Mouse (Mus musculus): ENCODE measurements around the gene Anapc10. TPM values are rescaled to one million over a fixed set of nuclear protein-coding genes. Genes with fewer than 3 reads are reported as not detected.
"Not testable (repeated sequence)": the region's sequence is repeated elsewhere in the genome, so short reads cannot be mapped to it uniquely, and the experiment has no call there.

Anapc10 gene
- polyA plus RNA-seq (2015; fragmentation: Nextera tagmentation; extraction: Ambion mirVana): 40.1 and 40.7 TPM in 2 replicates

- peak; percentile 100 for DNase-seq (ENCODE audit: low spot score)
Observed at GRCm38 (mm10) chr8:79711064-79711961, at the start of gene Anapc10, which contains the start of gene Abce1. TSS of gene Anapc10 (plus strand) at chr8:79711820. TSS of gene Abce1 (minus strand) at chr8:79711740.

- no peak for DNase-seq (ENCODE audit: low spot score)
Observed at GRCm38 (mm10) chr8:79676461-79676860, 35.2 kb upstream of the Anapc10 start.

- no peak for DNase-seq (ENCODE audit: low spot score)
Observed at GRCm38 (mm10) chr8:79679005-79679404, 32.6 kb upstream of the Anapc10 start.

- not testable (repeated sequence) for DNase-seq (ENCODE audit: low spot score)
Observed at GRCm38 (mm10) chr8:79680083-79680482, 31.5 kb upstream of the Anapc10 start.

GRCm38 (mm10) chr8:79680555-79680954 lies 31.1 kb upstream of the Anapc10 start:
- DNase-seq (ENCODE audit: low spot score): peak; percentile 9

GRCm38 (mm10) chr8:79680965-79681364 lies 30.7 kb upstream of the Anapc10 start:
- no peak for DNase-seq (ENCODE audit: low spot score)

GRCm38 (mm10) chr8:79685927-79686326 lies 25.7 kb upstream of the Anapc10 start:
- DNase-seq (ENCODE audit: low spot score): not testable (repeated sequence)

GRCm38 (mm10) chr8:79692531-79692930 lies 19.1 kb upstream of the Anapc10 start:
- DNase-seq (ENCODE audit: low spot score): no peak

- DNase-seq (ENCODE audit: low spot score): no peak
Observed at GRCm38 (mm10) chr8:79706687-79707086, 4.9 kb upstream of the Anapc10 start.

GRCm38 (mm10) chr8:79712676-79713075 lies 1.1 kb downstream of the Anapc10 start:
- DNase-seq (ENCODE audit: low spot score): no peak

- no peak for DNase-seq (ENCODE audit: low spot score)
Observed at GRCm38 (mm10) chr8:79721537-79721936, 9.9 kb downstream of the Anapc10 start.

GRCm38 (mm10) chr8:79723308-79723707 lies 11.7 kb downstream of the Anapc10 start:
- no peak for DNase-seq (ENCODE audit: low spot score)

- no peak for DNase-seq (ENCODE audit: low spot score)
Observed at GRCm38 (mm10) chr8:79724589-79724988, 13.0 kb downstream of the Anapc10 start.

GRCm38 (mm10) chr8:79727900-79728299 lies 16.3 kb downstream of the Anapc10 start:
- DNase-seq (ENCODE audit: low spot score): no peak

GRCm38 (mm10) chr8:79734304-79734703 lies 22.7 kb downstream of the Anapc10 start:
- DNase-seq (ENCODE audit: low spot score): peak; percentile 58

- DNase-seq (ENCODE audit: low spot score): no peak
Observed at GRCm38 (mm10) chr8:79748171-79748570, 36.6 kb downstream of the Anapc10 start.

- DNase-seq (ENCODE audit: low spot score): no peak
Observed at GRCm38 (mm10) chr8:79748591-79748990, 37.0 kb downstream of the Anapc10 start.

GRCm38 (mm10) chr8:79750305-79750704 lies 38.7 kb downstream of the Anapc10 start:
- no peak for DNase-seq (ENCODE audit: low spot score)

- not testable (repeated sequence) for DNase-seq (ENCODE audit: low spot score)
Observed at GRCm38 (mm10) chr8:79794873-79795272, 83.3 kb downstream of the Anapc10 start.

GRCm38 (mm10) chr8:79796690-79797089 lies 85.1 kb downstream of the Anapc10 start:
- no peak for DNase-seq (ENCODE audit: low spot score)

GRCm38 (mm10) chr8:79804499-79804898 lies 92.9 kb downstream of the Anapc10 start:
- DNase-seq (ENCODE audit: low spot score): no peak

- DNase-seq (ENCODE audit: low spot score): no peak
Observed at GRCm38 (mm10) chr8:79806971-79807370, 95.4 kb downstream of the Anapc10 start.

GRCm38 (mm10) chr8:79826534-79826933 lies 114.9 kb downstream of the Anapc10 start:
- no peak for DNase-seq (ENCODE audit: low spot score)
